Mouse (Mus musculus) layer of hippocampus, adult 18-20 months (tissue): ENCODE results near the gene Klhdc8a. TPM values are rescaled to one million over a fixed set of nuclear protein-coding genes. Genes with fewer than 3 reads are reported as not detected.

Source experiments
- DNase-seq, 2 experiments: peaks; one replicate each; pipeline ENCODE4 v3.0.0; 2022; ENCODE audit warnings: low spot score in 2 of 2
- total RNA-seq, 2 experiments: library from RNA; stranded (reverse); gene quantifications; 2 replicates each; pipeline ENCODE4 v1.2.3; 2021

Klhdc8a gene
- total RNA-seq, 2 experiments from 2014 or later, result 4.3 to 5.3 TPM

GRCm38 (mm10) chr1:132290921-132291675, 7.3 kb upstream of the Klhdc8a start:
- no peak for DNase-seq

DNA sequence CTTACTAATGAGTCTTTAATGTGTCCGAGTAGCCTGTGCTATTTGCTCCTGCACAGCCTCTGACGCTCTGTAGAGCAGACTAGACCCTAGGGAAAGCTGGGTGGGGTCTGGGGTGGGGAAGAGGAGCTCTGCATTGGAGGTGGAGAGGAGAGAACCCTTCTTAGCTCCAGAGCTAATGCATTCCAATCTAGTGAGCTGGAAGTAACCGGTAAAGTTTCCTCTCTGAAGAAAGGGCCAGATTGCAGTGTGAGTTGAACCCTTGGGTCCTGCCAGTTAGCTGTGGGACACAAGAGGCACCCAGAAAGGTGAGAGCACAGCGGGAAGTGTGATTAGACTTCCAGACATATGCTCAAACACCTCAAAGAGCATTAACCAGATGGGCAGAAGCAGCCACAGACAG, 6.7 kb upstream of the Klhdc8a start:
- DNase-seq, result no peak

DNA sequence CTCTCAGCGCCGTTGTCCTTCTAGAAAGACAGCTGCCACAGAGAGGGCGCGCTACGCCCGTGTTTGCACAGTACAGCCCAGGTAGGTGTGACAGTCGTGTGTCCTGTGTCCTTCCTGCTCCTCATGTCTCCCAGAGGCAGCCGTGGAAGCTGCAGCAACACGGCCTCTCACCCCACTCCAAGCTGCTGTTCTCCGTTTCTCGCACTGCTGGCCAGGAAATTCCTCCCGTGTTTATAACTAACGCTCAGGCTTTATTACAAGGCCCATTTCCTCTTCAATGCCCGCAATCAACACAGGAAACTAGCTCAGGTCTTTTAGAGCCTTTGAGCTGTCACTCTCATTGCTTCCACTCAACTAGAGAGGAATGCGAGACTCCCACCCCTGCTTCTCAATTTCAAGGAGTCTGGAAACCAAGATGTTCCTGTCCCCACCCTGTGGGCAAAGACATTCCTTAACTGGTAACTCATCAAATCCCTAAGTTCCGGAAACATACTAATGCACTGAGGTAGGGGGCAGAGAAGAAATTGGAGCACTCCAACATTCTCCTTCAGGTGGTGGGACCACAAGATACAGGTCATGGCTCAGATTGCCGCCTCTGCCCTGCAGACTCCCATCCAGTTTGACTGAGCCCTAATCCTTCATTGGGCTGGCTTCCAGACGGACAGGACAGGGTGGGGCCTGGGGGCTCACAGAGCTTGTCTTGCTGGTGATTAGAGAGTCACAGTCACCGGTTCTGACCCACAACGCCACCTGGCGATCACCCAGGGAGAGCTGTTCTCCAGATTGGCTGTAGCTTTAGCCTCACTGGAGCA, 5.9 kb upstream of the Klhdc8a start:
- no peak for DNase-seq

DNA sequence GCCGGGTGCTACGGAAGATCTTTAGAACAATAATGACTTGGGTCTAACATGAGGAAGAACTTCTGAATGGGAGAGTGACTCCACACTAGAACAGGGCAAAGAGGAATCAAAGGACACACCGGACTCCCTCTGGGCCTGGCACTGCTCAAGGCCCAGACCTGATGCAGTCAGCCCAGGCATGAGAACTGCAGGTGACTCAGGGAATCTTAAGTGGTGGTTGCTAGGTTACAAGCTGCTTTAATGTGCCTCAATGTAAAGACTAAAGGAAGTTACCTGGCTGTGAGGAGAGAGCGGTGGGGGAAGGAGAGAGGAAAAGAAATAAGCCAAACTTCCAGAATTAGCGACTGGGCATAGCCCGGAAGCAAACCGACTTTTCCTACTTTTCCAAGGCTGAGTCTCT, 2.9 kb upstream of the Klhdc8a start:
- no peak for DNase-seq

DNA sequence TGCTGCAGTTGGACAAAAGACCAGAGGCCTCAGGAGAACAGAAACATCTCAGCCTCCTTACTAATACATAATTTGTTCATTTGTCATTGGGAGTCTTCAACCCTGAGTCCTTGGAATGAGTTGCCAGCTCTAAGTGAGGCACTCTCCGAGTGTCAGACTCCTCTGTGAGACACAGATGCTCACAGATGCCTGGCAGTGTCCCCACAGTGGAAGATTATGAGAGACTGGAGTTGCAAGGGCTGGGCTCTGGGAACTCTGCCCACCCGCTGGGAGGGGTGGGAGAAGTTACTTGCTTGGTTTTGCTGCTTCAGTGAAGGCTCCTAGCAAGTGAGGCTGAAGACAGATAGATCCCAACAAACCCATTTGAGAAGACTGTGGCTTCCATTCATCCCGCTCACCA, 2.4 kb upstream of the Klhdc8a start:
- DNase-seq, result no peak

DNA sequence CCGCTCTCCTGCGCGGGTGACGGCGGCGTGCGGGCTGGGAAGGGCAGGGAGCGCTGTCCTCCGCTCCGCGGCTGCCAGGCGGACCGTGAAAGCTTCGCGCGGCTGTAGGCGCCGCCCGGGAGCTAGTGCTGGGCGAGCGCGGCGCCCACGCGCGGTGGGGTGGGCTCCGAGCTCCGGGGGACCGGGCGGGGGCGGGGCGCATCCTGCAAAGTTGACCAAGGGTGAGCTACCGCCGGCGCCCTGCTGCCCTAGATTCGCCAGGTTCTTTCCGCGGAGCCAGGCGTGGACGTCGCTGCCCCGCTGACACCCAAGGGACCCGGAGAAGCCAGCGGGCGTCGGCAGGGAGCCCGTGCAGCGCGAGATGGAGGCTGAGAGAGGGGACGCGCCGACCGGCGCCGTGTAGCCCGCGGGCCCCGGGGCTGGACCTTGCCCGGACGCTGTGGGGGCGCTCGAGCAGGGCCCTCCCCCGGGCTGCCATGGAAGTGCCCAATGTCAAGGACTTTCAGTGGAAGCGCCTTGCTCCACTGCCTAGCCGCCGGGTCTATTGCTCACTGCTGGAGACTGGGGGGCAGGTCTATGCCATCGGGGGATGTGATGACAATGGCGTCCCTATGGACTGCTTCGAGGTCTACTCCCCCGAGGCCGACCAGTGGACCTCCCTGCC, 507 bp downstream of the Klhdc8a start:
- no peak for DNase-seq

GRCm38 (mm10) chr1:132299744-132300143, 1.3 kb downstream of the Klhdc8a start:
- no peak for DNase-seq

DNA sequence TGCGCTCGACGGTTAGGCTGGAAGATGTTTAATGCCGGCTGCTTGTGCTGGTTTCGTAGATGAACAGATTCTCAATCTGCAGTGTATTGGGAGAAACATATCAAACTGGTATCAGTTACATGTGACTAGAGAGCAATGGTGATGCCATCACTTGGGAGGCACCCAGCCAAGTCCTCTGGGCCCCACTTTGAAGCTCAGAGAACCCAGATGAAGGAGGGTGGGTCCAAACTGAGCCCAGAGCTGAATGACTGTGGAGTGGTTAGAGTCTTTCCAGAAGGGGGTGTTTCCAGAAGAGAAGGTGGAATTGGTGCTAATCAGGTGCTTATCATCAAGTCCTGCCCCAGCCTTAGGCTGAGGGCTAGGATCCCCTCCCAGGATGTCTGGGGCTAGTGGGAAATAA, 2.8 kb downstream of the Klhdc8a start:
- no peak for DNase-seq

GRCm38 (mm10) chr1:132302341-132302866, 4.0 kb downstream of the Klhdc8a start:
- no peak for DNase-seq

DNA sequence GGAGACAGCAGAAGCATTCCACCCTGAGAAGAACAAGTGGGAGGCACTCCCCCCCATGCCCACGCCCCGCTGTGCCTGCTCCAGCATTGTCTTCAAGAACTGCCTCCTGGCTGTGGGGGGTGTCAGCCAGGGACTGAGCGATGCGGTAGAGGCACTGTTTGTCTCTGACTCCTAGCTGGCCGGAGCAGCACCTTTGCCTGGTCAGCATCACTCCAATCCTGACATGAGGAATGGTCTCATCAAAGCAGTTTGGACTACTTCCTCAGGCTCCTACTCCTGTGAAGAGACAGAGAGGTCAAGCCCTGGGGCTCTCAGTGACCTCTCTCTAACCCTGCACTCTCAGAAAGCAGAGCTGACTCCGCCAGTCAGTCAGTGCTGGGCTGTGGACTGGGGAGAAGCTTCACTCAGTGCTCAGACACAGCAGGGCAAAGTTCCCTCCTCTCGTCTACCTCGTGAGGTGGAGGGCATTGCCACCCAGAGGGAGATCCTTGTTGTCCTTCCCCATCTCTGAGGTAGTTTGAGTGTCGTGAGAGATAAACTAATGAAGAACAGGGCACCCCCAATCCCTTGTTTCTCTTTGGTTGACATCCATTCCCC, 6.3 kb downstream of the Klhdc8a start:
- DNase-seq, result no peak

- peak in 1 of 2 experiments; percentile 58 for DNase-seq
Measured at GRCm38 (mm10) chr1:132306160-132306559, 7.7 kb downstream of the Klhdc8a start.

GRCm38 (mm10) chr1:132306808-132307207, 8.4 kb downstream of the Klhdc8a start:
- DNase-seq, result no peak

- peak in 1 of 2 experiments; percentile 53 for DNase-seq
Measured at GRCm38 (mm10) chr1:132307962-132308361, 9.5 kb downstream of the Klhdc8a start.

- no peak for DNase-seq
Measured at GRCm38 (mm10) chr1:132308674-132309073, 10.2 kb downstream of the Klhdc8a start.

DNA sequence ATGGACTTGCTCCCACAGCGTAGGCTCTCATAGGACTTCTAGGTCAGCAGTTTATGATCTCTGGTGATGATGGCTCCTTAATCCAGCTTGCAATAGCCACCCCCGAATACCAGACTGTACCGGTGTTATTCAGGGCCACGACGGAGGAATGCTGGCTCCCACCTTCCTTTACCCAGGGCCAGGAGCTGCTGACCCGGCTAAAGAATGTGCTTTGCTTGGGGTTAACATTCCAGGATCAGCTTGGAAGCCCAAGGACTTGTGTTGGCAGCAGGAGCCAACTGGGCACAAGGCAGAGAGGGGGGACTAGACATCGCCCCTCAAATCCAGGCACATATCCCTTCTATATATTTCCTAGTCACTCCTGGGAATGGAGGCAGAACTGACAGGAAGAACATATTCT, 12.3 kb downstream of the Klhdc8a start:
- DNase-seq, result no peak

DNA sequence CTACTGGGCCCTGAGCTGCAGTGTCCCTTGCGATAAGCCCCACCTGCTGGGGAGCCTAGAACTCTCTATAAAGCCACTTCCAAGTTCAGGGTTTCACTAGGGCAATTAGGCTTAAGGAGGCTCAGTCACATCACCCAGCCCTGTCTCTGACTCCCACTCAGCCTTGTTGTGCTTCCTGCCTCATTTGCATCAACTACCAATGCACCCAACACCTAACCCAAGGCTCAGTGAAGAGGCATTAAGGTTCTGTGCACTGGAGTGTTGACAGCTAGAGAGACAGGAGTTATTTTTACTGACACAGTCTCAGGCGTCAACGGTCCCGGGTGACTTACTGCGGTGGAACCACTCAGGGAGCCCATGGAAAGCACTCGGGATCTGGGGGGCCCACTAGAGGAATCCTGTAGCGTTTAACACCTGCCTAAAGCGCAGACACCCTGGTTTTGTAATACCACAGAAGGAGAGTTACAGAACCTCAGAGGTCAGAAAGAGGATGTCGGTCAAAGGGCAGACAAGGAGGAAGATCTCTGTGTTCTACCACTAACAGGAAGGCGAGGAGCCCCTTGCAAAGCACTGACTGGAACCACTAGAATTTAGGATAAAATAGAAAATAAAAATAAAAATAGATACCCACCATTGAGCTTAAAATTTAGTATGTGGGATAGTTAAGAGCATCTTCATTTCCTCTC, 12.9 kb downstream of the Klhdc8a start:
- no peak for DNase-seq

- DNase-seq, result no peak
Measured at GRCm38 (mm10) chr1:132312043-132312442, 13.6 kb downstream of the Klhdc8a start.

GRCm38 (mm10) chr1:132312703-132313102, 14.3 kb downstream of the Klhdc8a start:
- DNase-seq, result peak; percentile 15 to 75

DNA sequence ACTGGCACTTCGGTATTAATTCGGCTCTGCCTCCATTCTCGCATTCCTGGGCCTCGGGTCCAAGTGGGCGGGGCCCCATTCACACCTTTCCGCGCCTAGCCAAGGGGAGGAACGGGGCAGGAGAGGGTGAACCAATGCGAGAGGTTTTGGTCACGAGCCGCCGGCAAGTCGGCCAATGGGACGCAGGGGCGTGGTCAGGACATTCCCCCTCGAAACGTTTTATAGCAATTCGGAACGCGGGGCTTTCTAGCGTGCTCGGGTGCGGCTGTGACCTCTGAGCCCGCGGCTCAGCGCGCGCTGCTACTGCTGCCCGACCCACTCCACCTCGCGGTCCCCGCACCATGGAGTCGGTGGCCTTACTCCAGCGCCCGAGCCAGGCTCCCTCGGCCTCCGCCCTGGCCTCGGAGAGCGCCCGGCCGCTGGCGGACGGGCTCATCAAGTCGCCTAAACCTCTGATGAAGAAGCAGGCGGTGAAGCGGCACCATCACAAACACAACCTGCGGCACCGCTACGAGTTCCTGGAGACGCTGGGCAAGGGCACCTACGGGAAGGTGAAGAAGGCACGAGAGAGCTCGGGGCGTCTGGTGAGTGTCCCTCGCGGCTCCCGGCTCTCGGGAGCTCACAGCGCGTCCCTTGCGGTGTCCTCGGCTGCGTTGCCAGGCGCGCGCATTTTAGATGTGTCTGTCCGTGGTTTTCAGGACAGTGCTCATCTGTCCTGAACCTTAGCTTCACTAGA, 17.6 kb downstream of the Klhdc8a start, which contains the start of gene Nuak2:
Gene Nuak2, plus strand, starts transcription at position 238 of the 736 bp plus-strand sequence.
- DNase-seq, result peak; percentile 59 to 78

DNA sequence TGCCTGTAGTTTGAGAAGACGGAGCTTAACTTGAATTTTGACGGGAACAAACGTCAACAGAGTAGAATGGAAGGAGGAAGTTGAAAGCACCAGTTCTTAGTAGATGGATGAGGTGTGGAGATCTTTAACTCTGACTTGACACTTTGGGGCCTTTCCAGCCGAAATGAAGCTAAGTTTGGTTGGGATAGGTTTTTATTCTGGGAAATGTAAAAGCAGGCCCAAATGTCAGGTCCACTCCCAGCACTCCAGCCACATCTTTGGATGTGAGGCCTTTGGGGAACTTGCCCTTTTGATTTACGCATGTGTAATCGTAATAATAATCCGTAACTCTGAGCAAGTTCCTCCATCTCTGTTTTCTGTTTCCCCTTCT, 18.2 kb downstream of the Klhdc8a start:
- DNase-seq, result no peak
